Mouse (Mus musculus) heart, postnatal 10 days (tissue): ENCODE measurements at regions not wholly inside any gene's neighbourhood (a gene's known extent, or its start where the extent isn't known, plus 50 kb on each side); places are given as distances from the start of the nearest gene placed in this dataset.

ENCODE experiments used
- DNase-seq, 2 experiments: peaks; one replicate each; pipeline ENCODE4 v3.0.0; 2021
- intact Hi-C: fragments of 180-260 bp; cut with DNase I; formaldehyde crosslinking; loops from one replicate; pipeline ENCODE4 v1.15.1; 2025

DNA sequence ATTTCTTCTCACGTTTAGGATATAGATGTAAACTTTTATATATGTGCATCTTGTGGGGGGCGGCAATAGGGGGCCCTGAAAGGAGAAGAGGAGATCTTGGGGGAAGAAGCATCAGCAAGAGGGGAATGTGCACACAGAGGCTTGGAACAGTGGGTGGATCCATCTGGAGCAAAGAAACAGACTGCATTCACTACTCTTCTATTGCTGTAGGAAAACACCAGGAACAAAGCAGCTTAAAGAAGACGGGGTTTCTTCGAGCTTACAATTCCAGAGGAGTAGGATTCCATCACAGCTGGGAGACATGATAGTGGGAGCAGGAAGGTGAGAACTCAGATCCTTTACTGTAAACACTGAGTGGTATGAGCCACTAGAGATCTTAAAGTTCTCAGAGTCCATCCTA is 444.9 kb upstream of the BB014433 start:
- intact Hi-C loops = no loop called here

DNA sequence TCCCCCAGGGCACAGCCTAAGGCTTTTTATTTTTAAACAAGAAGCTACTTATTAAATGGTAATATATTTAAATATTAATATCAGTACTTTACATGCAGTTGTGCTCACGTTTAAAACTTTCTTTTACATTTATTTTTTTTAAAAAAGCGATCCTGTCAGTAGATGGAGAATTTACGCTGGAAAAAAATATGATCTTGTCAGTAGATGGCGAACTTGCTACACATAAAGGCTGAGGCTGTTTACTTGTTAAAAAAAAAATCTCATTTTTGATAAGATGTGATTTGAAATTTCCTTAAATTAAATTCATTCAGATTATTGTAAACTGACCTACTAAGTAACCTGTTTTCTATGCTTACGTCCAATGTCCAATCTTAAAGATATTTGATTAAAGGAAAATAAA is 441.7 kb upstream of the BB014433 start:
- intact Hi-C loops = loop anchor here (10.0 kb wide), 1 partner anchor 237 kb away; no protein-coding TSS in a partner anchor

More for the DNA sequence above, 444.9 kb upstream of the BB014433 start:
- DNase-seq = no peak

GRCm38 (mm10) chr8:15470561-15470960 is 424.7 kb upstream of the BB014433 start:
- intact Hi-C loops = no loop called here
- no peak for DNase-seq

More for the DNA sequence above, 441.7 kb upstream of the BB014433 start:
- DNase-seq = no peak

- DNase-seq = no peak
- intact Hi-C loops = no loop called here
These were observed 422.9 kb upstream of the BB014433 start for GRCm38 (mm10) chr8:15468540-15469476.

GRCm38 (mm10) chr8:15438546-15438945 is 392.7 kb upstream of the BB014433 start:
- intact Hi-C loops = no loop called here
- peak; percentile 41 to 51 for DNase-seq

- DNase-seq = no peak
- intact Hi-C loops = no loop called here
These were observed 348.8 kb upstream of the BB014433 start for GRCm38 (mm10) chr8:15394722-15395115.

- no peak for DNase-seq
- intact Hi-C loops = no loop called here
These were observed 348.3 kb upstream of the BB014433 start for GRCm38 (mm10) chr8:15393936-15394721.

- intact Hi-C loops = no loop called here
- DNase-seq = peak; percentile 32 to 36
These were observed 346.2 kb upstream of the BB014433 start for GRCm38 (mm10) chr8:15392056-15392455.

- intact Hi-C loops = no loop called here
These were observed 342.9 kb upstream of the BB014433 start for GRCm38 (mm10) chr8:15388791-15389190.

DNA sequence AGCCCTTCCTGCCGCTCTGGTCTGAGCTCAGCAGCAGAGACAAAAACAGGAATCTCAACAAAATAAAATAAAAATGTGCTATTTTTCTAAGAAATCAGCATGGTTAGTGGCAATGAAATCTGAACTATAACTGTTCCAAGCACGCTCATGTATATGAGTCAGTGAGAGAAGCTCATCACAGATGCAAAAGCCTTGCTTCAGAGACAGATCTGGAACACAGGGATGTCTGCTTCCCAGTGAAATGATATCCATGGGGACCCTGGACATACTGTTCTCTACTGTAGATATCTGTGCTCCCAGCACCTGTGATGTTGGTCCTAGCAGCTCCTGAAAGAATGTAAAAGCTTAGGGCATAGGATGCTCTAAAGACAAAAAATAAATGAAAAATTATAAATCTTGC is 321.2 kb upstream of the BB014433 start:
- intact Hi-C loops = no loop called here
- no peak for DNase-seq

More at GRCm38 (mm10) chr8:15388791-15389190, 342.9 kb upstream of the BB014433 start:
- no peak for DNase-seq

DNA sequence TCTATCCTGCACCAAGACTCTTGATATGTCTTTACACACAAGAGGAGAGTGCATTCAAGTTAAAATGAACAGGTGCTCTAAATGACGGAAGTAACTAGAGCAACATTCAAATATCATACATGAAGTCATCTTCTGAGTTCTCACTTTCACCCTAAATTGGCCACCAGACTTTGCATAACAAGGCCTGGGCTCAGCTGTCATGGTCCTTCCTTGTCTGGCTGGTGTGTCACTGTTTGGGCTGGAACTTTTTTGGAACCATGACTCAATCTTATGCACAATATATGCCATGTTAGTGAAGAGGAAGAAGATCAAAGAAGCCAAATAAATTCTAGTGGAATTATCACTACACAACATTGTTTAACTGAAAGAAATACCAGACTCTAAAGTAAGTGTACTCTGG is 318.7 kb upstream of the BB014433 start:
- DNase-seq = no peak
- intact Hi-C loops = no loop called here

GRCm38 (mm10) chr8:15344151-15344550 is 298.3 kb upstream of the BB014433 start:
- DNase-seq = no peak
- intact Hi-C loops = no loop called here

GRCm38 (mm10) chr8:15343616-15344015 is 297.7 kb upstream of the BB014433 start:
- no peak for DNase-seq
- intact Hi-C loops = no loop called here

DNA sequence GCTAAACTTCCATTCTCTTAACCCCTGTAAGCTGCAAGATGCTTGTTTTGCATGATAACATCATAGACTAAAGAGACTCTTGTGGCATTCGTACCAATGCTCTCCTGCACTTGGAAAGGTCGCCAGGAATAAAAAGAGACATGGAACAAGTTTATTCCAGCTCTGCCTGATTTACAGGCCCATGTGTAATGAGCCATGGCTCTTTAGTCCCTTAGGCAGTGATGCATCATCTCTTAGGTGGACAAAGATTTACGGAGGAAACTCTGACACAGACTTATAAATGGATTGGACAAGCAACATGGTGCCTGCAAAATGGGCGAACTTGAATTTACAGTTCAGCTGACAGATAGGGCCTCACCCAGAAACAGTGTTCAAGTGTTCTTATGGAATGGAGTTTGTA is 288.7 kb upstream of the BB014433 start:
- DNase-seq = no peak
- intact Hi-C loops = no loop called here

GRCm38 (mm10) chr8:15327312-15327711 is 281.4 kb upstream of the BB014433 start:
- intact Hi-C loops = no loop called here
- DNase-seq = no peak

- intact Hi-C loops = no loop called here
- DNase-seq = no peak
These were observed 277.5 kb upstream of the BB014433 start for GRCm38 (mm10) chr8:15323421-15323820.

DNA sequence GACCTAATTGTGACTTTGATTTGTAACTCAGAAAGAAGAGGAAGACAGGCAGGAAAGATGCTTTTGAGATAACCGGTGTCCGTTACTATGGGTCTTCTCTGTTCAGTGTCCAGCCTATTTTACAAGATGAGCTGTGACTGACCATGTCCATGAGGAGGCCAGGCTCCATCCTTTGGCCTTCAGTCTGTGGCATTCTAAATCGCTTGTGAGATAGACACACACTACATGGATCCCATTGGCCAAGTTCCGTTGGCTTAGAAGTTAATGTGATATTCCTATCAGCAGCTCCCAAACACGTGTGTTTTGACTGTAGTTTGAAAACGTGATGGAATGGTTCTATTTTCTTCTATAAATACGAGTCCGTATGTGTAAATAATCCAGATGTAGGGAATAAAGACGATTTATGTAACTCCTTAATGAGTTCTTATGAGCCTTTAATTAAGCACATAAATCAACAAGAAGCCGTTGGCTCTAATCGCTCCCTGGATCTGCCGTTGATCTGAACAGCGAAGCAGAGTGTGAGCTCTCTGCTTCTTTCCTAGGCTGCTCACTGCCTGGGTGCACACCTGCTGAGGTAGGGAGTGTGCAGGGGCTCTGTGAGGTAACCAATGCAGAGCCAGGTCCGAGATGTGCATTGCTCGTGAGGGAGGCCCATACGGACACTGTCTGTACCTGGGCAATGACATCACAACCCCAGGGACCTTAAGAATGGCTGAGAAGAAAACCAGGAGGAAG is 272.4 kb upstream of the BB014433 start:
- intact Hi-C loops = no loop called here
- DNase-seq = no peak

DNA sequence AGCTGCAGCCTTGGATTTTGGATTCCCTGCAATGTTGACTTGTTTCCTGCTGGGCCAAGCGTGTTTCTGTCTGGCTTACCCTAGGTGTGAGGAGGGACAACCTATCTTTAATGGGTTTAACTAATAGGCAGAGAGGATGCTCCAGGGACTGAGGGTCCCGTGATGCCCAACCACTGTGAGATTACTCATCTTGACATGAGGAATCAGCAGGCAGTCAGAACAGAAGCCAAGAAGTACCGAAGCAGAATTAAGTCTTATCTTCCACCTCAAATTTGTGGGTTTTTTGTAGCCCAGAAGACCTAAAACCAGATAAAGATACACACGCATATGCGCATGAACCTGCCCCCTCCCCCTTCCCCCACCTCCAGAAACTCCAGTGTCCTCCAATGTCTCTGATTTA is 267.6 kb upstream of the BB014433 start:
- no peak for DNase-seq
- intact Hi-C loops = no loop called here

DNA sequence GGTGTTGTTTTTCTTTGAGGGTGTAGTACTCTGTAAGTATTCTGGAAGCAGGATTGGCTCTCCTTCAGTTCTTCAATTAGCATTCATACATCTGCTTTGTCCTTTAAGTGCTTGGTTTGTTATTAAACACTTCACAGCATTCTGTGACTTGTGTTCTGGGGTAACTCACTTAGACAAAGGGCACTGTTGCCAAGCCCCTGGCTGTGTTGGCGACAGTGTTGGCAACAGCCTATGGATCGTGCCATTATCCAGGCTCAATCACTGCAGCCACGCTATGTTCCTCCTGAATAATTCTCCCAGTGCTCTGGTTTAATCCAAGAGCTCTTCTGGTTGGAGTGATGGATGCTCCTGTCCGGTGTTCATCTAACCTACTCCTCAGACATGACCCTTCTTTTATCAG is 265.6 kb upstream of the BB014433 start:
- intact Hi-C loops = no loop called here
- no peak for DNase-seq

GRCm38 (mm10) chr8:15311045-15311444 is 265.2 kb upstream of the BB014433 start:
- no peak for DNase-seq
- intact Hi-C loops = no loop called here

DNA sequence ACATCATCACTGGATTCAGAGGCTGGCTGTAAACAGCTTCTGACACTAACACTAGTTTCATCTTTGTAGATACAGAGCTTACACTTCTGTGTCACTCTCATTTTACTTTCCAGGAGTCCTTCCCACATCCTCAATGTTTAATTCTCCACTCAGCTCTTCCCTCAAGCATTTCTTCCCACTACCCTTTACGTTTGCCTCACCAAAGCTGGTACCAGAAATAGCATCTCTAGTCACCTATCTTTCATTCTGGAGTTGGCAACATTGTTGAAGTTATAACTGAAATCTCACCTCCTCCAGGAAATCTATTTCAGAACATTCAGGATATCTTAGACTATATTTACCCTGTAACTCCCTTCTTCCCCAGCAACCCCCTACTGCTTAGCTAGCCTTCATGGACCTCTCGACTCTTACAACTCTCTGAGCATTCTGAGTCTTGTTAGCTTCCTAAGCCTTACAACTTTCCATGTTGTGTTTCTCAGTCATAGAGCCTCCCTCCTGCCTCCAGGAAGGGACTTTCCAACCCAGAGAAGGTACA is 258.3 kb upstream of the BB014433 start:
- intact Hi-C loops = no loop called here
- no peak for DNase-seq
